24 mouse cellular contexts compared by ENCODE assay signal in genomic region chr19:59292183-59292839, GRCm38 (mm10). TPM values are rescaled to one million over a fixed set of nuclear protein-coding genes. Genes with fewer than 3 reads are reported as not detected.
DNase-seq lines count a peak whose midpoint lies in the region; ATAC-seq and TF ChIP-seq lines count a peak whose summit lies in the region.
"Had no signal": no experiment of that assay in that cellular context is flagged by ENCODE, and none has a peak within 500 bp of the region (broad histone marks: within the 10 kb centered on the region; RNA-seq: fewer than 3 reads in every experiment).

No protein-coding gene starts in this region.

- no peak for ATAC-seq in intestine, embryonic 16.5 days
- ATAC-seq in intestine, embryonic 15.5 days = no peak
- ATAC-seq in liver, embryonic 14.5 days (ENCODE audit: insufficient read depth) = 0 out of 2 replicates have a peak, but pooled peaks have one; percentile 37
- ATAC-seq: forebrain, embryonic 16.5 days; hindbrain, postnatal 0 days; Patski had no signal

- H3K9ac ChIP-seq in intestine, embryonic 16.5 days (ENCODE audit: low read depth, low read length) = no peak overlapping the region
- no peak overlapping the region for H3K9ac ChIP-seq in intestine, embryonic 15.5 days
- no peak overlapping the region for H3K9ac ChIP-seq in liver, embryonic 14.5 days (replicated peaks)
- H3K9ac ChIP-seq: embryonic facial prominence, embryonic 13.5 days; heart, embryonic 13.5 days; limb, embryonic 15.5 days; lung, embryonic 14.5 days had no signal

- H3K36me3 ChIP-seq in intestine, embryonic 16.5 days (ENCODE audit: control insufficient read depth, insufficient read depth, low read length) = no peaks in the 10 kb centered on the region
- H3K36me3 ChIP-seq in intestine, embryonic 15.5 days = no peaks in the 10 kb centered on the region
- H3K36me3 ChIP-seq in liver, embryonic 14.5 days (replicated peaks; ENCODE audit: control insufficient read depth, insufficient read depth, low read depth) = no peaks in the 10 kb centered on the region; the same call in none of the 2 replicates
- H3K36me3 ChIP-seq: embryonic facial prominence, embryonic 13.5 days; limb, embryonic 15.5 days had no signal

- H3K27ac ChIP-seq in intestine, embryonic 16.5 days (ENCODE audit: low read length) = peak overlapping the region; percentile 41; the same call in 1 of the 2 replicates
- no peak overlapping the region for H3K27ac ChIP-seq in intestine, embryonic 15.5 days
- H3K27ac ChIP-seq in liver, embryonic 14.5 days = no peak overlapping the region
- H3K27ac ChIP-seq: embryonic facial prominence, embryonic 13.5 days; heart, embryonic 13.5 days; hindbrain, embryonic 10.5 days; hindbrain, postnatal 0 days; limb, embryonic 15.5 days had no signal

- DNase-seq in liver, embryonic 14.5 days (ENCODE audit: low read depth in 3 of 3, low spot score in 3 of 3) = no peak
- DNase-seq in liver = no peak
- peak; percentile 19 for DNase-seq in c-Kit-positive CD71-positive TER-119-negative erythroid progenitor cells, embryonic 14.5 days (ENCODE audit: low read depth)
- DNase-seq in telencephalon, adult 2 months (ENCODE audit: low read depth, low spot score) = peak; percentile 36
- DNase-seq in lung, adult 2 months = no peak
- DNase-seq: adrenal gland, postnatal 14 days; cerebellum, adult 11-12 months; cerebellum, postnatal 14 days; kidney, adult 18-20 months; kidney, postnatal 10 days; lung, embryonic 14.5 days; lung, postnatal 4 days; retina, postnatal 1 day; thymus, adult 2 months had no signal

- no peak overlapping the region for H3K4me3 ChIP-seq in intestine, embryonic 16.5 days (ENCODE audit: low read length)
- H3K4me3 ChIP-seq in intestine, embryonic 15.5 days (replicated peaks) = no peak overlapping the region
- no peak overlapping the region for H3K4me3 ChIP-seq in liver, embryonic 14.5 days (ENCODE audit: insufficient read depth in 1 of 2, low read depth in 2 of 2, low read length in 2 of 2)
- no peak overlapping the region for H3K4me3 ChIP-seq in lung, adult 2 months (replicated peaks; ENCODE audit: extremely low read depth, low read depth, low read length)
- H3K4me3 ChIP-seq: embryonic facial prominence, embryonic 13.5 days; heart, embryonic 13.5 days; hindbrain, embryonic 10.5 days; limb, embryonic 15.5 days had no signal

- H3K27me3 ChIP-seq in intestine, embryonic 16.5 days (replicated peaks; ENCODE audit: control insufficient read depth, insufficient read depth, low read length) = no peaks in the 10 kb centered on the region
- no peaks in the 10 kb centered on the region for H3K27me3 ChIP-seq in intestine, embryonic 15.5 days (replicated peaks)
- H3K27me3 ChIP-seq in liver, embryonic 14.5 days (ENCODE audit: control insufficient read depth, insufficient read depth, low read length) = no peaks in the 10 kb centered on the region
- H3K27me3 ChIP-seq: embryonic facial prominence, embryonic 13.5 days; heart, embryonic 13.5 days; limb, embryonic 15.5 days; Patski had no signal

- TF ChIP-seq POLR2A in lung, adult 2 months (IDR thresholded peaks at IDR 0.05; ENCODE audit: borderline replicate concordance, extremely low read depth, low read depth, low read length) = no peak

- no peaks in the 10 kb centered on the region for H3K9me3 ChIP-seq in intestine, embryonic 16.5 days (ENCODE audit: control insufficient read depth, low read length)
- H3K9me3 ChIP-seq in intestine, embryonic 15.5 days = no peaks in the 10 kb centered on the region
- no peaks in the 10 kb centered on the region for H3K9me3 ChIP-seq in liver, embryonic 14.5 days (ENCODE audit: control insufficient read depth, low read length)
- H3K9me3 ChIP-seq: embryonic facial prominence, embryonic 13.5 days; heart, embryonic 13.5 days; hindbrain, embryonic 10.5 days; limb, embryonic 15.5 days had no signal

- TF ChIP-seq EP300 in liver, embryonic 14.5 days (IDR thresholded peaks at IDR 0.05; ENCODE audit: low read depth) = no peak

- no peak for TF ChIP-seq CTCF in liver, embryonic 14.5 days (IDR thresholded peaks at IDR 0.05; ENCODE audit: low read depth)
- no peak for TF ChIP-seq CTCF in lung, adult 2 months (IDR thresholded peaks at IDR 0.05; ENCODE audit: insufficient read depth, low read length)

- H3K4me1 ChIP-seq in intestine, embryonic 16.5 days (ENCODE audit: control insufficient read depth, insufficient read depth, low read length) = no peaks in the 10 kb centered on the region
- no peaks in the 10 kb centered on the region for H3K4me1 ChIP-seq in intestine, embryonic 15.5 days (replicated peaks)
- H3K4me1 ChIP-seq in liver, embryonic 14.5 days (replicated peaks; ENCODE audit: control insufficient read depth in 2 of 2, insufficient read depth in 2 of 2, low read length in 1 of 2) = no peaks in the 10 kb centered on the region
- no peaks in the 10 kb centered on the region for H3K4me1 ChIP-seq in lung, adult 2 months (ENCODE audit: control insufficient read depth, insufficient read depth, low read length)
- H3K4me1 ChIP-seq: embryonic facial prominence, embryonic 13.5 days; hindbrain, embryonic 10.5 days; limb, embryonic 15.5 days had no signal

- whole genome bisulfite sequencing in intestine, embryonic 16.5 days = 76% methylated on average over 5 of the region's 5 CpGs
- 77% methylated on average over 5 of the region's 5 CpGs for WGBS in intestine, embryonic 15.5 days
- WGBS in liver, embryonic 14.5 days (ENCODE audit: insufficient replicate concordance) = 69% methylated on average over 5 of the region's 5 CpGs
- WGBS in lung, adult 2 months = 76% methylated on average over 5 of the region's 5 CpGs

- no peak overlapping the region for H3K4me2 ChIP-seq in intestine, embryonic 16.5 days (ENCODE audit: low read depth, low read length)
- H3K4me2 ChIP-seq in intestine, embryonic 15.5 days (replicated peaks) = no peak overlapping the region
- no peak overlapping the region for H3K4me2 ChIP-seq in liver, embryonic 14.5 days (ENCODE audit: low read depth)
- H3K4me2 ChIP-seq: embryonic facial prominence, embryonic 13.5 days; heart, embryonic 13.5 days; limb, embryonic 15.5 days; lung, embryonic 14.5 days; midbrain, embryonic 11.5 days had no signal

RNA-seq across cellular contexts. Expression of gene Rps12-ps3, which starts 29.8 kb away (rescaled TPM):
- 14.2 and 16.4 TPM in 2 replicates for polyA plus RNA-seq in intestine, embryonic 16.5 days (2015; fragmentation: Nextera tagmentation; extraction: Ambion mirVana)
- 19.1 and 28.7 TPM in 2 replicates for polyA plus RNA-seq in intestine, embryonic 15.5 days (2015; fragmentation: Nextera tagmentation; extraction: Ambion mirVana)
- 113 and 165 TPM in 2 replicates for polyA plus RNA-seq in liver, embryonic 14.5 days (2012; rRNA removed)
- 31.8 and 35.3 TPM in 2 replicates for polyA plus RNA-seq in liver, embryonic 14.5 days (2014; fragmentation: Nextera tagmentation; extraction: Ambion mirVana)
- polyA plus RNA-seq in lung, adult 2 months (2012; rRNA removed) = 1,993 and 2,492 TPM in 2 replicates

RNA-seq across cellular contexts. Expression of gene Slc18a2, which starts 31.6 kb away (rescaled TPM):
- 7.5 and 7.9 TPM in 2 replicates for polyA plus RNA-seq in intestine, embryonic 16.5 days (2015; fragmentation: Nextera tagmentation; extraction: Ambion mirVana)
- 9.1 and 10.3 TPM in 2 replicates for polyA plus RNA-seq in intestine, embryonic 15.5 days (2015; fragmentation: Nextera tagmentation; extraction: Ambion mirVana)
- 0.55 and 0.75 TPM in 2 replicates for polyA plus RNA-seq in liver, embryonic 14.5 days (2012; rRNA removed)
- 2.1 and 2.4 TPM in 2 replicates for polyA plus RNA-seq in liver, embryonic 14.5 days (2014; fragmentation: Nextera tagmentation; extraction: Ambion mirVana)
- polyA plus RNA-seq in lung, adult 2 months (2012; rRNA removed) = 0.26 and 0.54 TPM in 2 replicates

RNA-seq across cellular contexts. Expression of gene Pdzd8, which starts 53.3 kb away (rescaled TPM):
- polyA plus RNA-seq in intestine, embryonic 16.5 days (2015; fragmentation: Nextera tagmentation; extraction: Ambion mirVana) = 5.9 and 6.9 TPM in 2 replicates
- polyA plus RNA-seq in intestine, embryonic 15.5 days (2015; fragmentation: Nextera tagmentation; extraction: Ambion mirVana) = 9.7 and 10.1 TPM in 2 replicates
- polyA plus RNA-seq in liver, embryonic 14.5 days (2012; rRNA removed) = 2.8 and 4.0 TPM in 2 replicates
- 4.7 and 5.5 TPM in 2 replicates for polyA plus RNA-seq in liver, embryonic 14.5 days (2014; fragmentation: Nextera tagmentation; extraction: Ambion mirVana)
- 10.0 and 12.3 TPM in 2 replicates for polyA plus RNA-seq in lung, adult 2 months (2012; rRNA removed)

Comparison
In these comparisons a context has a peak if more than half of its experiments do, and no peak if none do; other contexts are left out.
1. DNase-seq: peak in c-Kit-positive CD71-positive TER-119-negative erythroid progenitor cells, embryonic 14.5 days (single experiment) and telencephalon, adult 2 months (single experiment); none in liver, embryonic 14.5 days (0 of 3), liver (single experiment) and lung, adult 2 months (single experiment).
2. RNA of gene Rps12-ps3, which starts 29.8 kb away (polyA plus RNA-seq): 1,993 to 2,492 TPM in lung, adult 2 months; 31.8 to 165 TPM in liver, embryonic 14.5 days, 19.1 to 28.7 TPM in intestine, embryonic 15.5 days and 14.2 to 16.4 TPM in intestine, embryonic 16.5 days; every median in the first group is over 10 times any median in the second.